Mouse (Mus musculus) kidney, postnatal 0 days (tissue): ENCODE measurements around the gene 2610528J11Rik. TPM values are rescaled to one million over a fixed set of nuclear protein-coding genes. Genes with fewer than 3 reads are reported as not detected.
"Not testable (repeated sequence)": the region's sequence is repeated elsewhere in the genome, so short reads cannot be mapped to it uniquely, and the experiment has no call there.

Experiments used
- ATAC-seq: fragments of 200-750 bp; cut with Nextera tagmentation; replicated peaks from 2 replicates; pipeline ENCODE4 v1.8.0; 2017; ENCODE audit warnings: low read depth, moderate number of reproducible peaks, moderate TSS enrichment, moderate library complexity; ENCODE audit not compliant: low FRiP score
- DNase-seq: peaks from one replicate; pipeline ENCODE4 v3.0.0-alpha.2; 2016; ENCODE audit warnings: low spot score
- H3K27ac ChIP-seq: fragments of 300-500 bp; sonication (generic); 2 replicates; pipeline ENCODE4 v1.5.1; 2014; ENCODE audit warnings: mild to moderate bottlenecking
- H3K27me3 ChIP-seq: fragments of 300-500 bp; sonication (generic); 2 replicates; pipeline ENCODE4 v1.6.1; 2014; ENCODE audit warnings: low read length, mixed read lengths; ENCODE audit not compliant: insufficient read depth
- H3K36me3 ChIP-seq: fragments of 300-500 bp; sonication (generic); 2 replicates; pipeline ENCODE4 v1.6.1; 2014; ENCODE audit warnings: low read length, mixed read lengths; ENCODE audit not compliant: insufficient read depth
- H3K4me1 ChIP-seq: fragments of 300-500 bp; sonication (generic); replicated peaks from 2 replicates; pipeline ENCODE4 v1.6.1; 2014; ENCODE audit warnings: antibody characterized with exemption, low read length, mixed read lengths; ENCODE audit not compliant: insufficient read depth
- H3K4me2 ChIP-seq: fragments of 300-500 bp; sonication (generic); 2 replicates; pipeline ENCODE4 v1.6.1; 2014; ENCODE audit warnings: mild to moderate bottlenecking, low read length, moderate library complexity, mixed read lengths
- H3K4me3 ChIP-seq: fragments of 300-500 bp; sonication (generic); replicated peaks from 2 replicates; pipeline ENCODE4 v1.5.1; 2014; ENCODE audit warnings: low read depth, low read length
- H3K9ac ChIP-seq: fragments of 300-500 bp; sonication (generic); 2 replicates; pipeline ENCODE4 v1.6.1; 2014; ENCODE audit warnings: low read depth, low read length
- H3K9me3 ChIP-seq: fragments of 300-500 bp; sonication (generic); replicated peaks from 2 replicates; pipeline ENCODE4 v1.6.1; 2016; ENCODE audit warnings: low read length, inconsistent platforms, mixed read lengths
- CTCF ChIP-seq: IDR thresholded peaks from 2 replicates; pipeline ENCODE4 v1.5.1; 2016; ENCODE audit warnings: antibody characterized with exemption, low read depth, mild to moderate bottlenecking, moderate library complexity
- WGBS: fragments of 180-500 bp; shearing (Covaris S2); extraction: QIAGEN DNeasy Blood & Tissue Kit; methylation state at CpG from one replicate; pipeline ENCODE4 v1.1.7; 2014; 5-methylcytosine and 5-hydroxymethylcytosine counted together
- polyA plus RNA-seq: library from polyadenylated mRNA; unstranded; fragments of >200 nt; fragmentation: Nextera tagmentation; extraction: Ambion mirVana; gene quantifications from 2 replicates; pipeline ENCODE4 v1.2.1, GENCODE M21; 2015

Gene 2610528J11Rik
- polyA plus RNA-seq, 1 experiment from 2014 or later, result 66.5 TPM

- WGBS, result 70% methylated on average over 14 of the region's 14 CpGs
- Histone ChIP-seq H3K27me3 (no peaks in the 10 kb centered on the region), H3K27ac (peak overlapping the region; percentile 84), H3K9ac (peak overlapping the region; percentile 28; the same call in 1 of the 2 replicates), H3K9me3 (no peaks in the 10 kb centered on the region), H3K4me2 (peak overlapping the region; percentile 53), H3K4me1 (no peaks in the 10 kb centered on the region; the same call in 1 of the 2 replicates), H3K4me3 (peak overlapping the region; percentile 26; the same call in 1 of the 2 replicates), H3K36me3 (no peaks in the 10 kb centered on the region)
- ATAC-seq (no peak; the same call in 1 of the 2 replicates), DNase-seq (no peak)
- no peak for TF ChIP-seq CTCF
Observed at GRCm38 (mm10) chr4:118544441-118545127, 17.8 kb downstream of the 2610528J11Rik start.

- H3K4me2 ChIP-seq, H3K27me3 ChIP-seq, H3K36me3 ChIP-seq, H3K4me3 ChIP-seq, DNase-seq, H3K4me1 ChIP-seq, ATAC-seq, H3K27ac ChIP-seq, H3K9ac ChIP-seq, H3K9me3 ChIP-seq: not testable (repeated sequence)
- 89% methylated on average over 22 of the region's 23 CpGs for WGBS
Observed at GRCm38 (mm10) chr4:118547424-118548129, 20.8 kb downstream of the 2610528J11Rik start.

GRCm38 (mm10) chr4:118548130-118548480, 21.3 kb downstream of the 2610528J11Rik start:
- H3K36me3 ChIP-seq, H3K4me1 ChIP-seq, H3K4me2 ChIP-seq, H3K27me3 ChIP-seq, H3K27ac ChIP-seq, H3K4me3 ChIP-seq, ATAC-seq, H3K9ac ChIP-seq, H3K9me3 ChIP-seq: not testable (repeated sequence)
- 86% methylated on average over 10 of the region's 10 CpGs for WGBS
- DNase-seq, result peak; percentile 88

- WGBS, result 23% methylated on average over 3 of the region's 3 CpGs
- Histone ChIP-seq H3K27me3 (no peaks in the 10 kb centered on the region), H3K9me3 (no peaks in the 10 kb centered on the region), H3K9ac (no peak overlapping the region), H3K4me2 (no peak overlapping the region), H3K4me3 (no peak overlapping the region), H3K27ac (0 out of 2 replicates have a peak overlapping the region, but pooled peaks have one; percentile 6), H3K4me1 (no peaks in the 10 kb centered on the region), H3K36me3 (no peaks in the 10 kb centered on the region)
- ATAC-seq (peak; percentile 72), DNase-seq (peak; percentile 86)
- no peak for TF ChIP-seq CTCF
Observed at GRCm38 (mm10) chr4:118553039-118553649, 26.3 kb downstream of the 2610528J11Rik start.

- Histone ChIP-seq H3K27me3 (no peaks in the 10 kb centered on the region), H3K27ac (no peak overlapping the region), H3K36me3 (no peaks in the 10 kb centered on the region), H3K4me2 (no peak overlapping the region), H3K9ac (0 out of 2 replicates have a peak overlapping the region, but pooled peaks have one; percentile 8), H3K4me1 (no peaks in the 10 kb centered on the region), H3K9me3 (no peaks in the 10 kb centered on the region), H3K4me3 (no peak overlapping the region)
- DNase-seq (no peak), ATAC-seq (no peak)
- 74% methylated on average over 13 of the region's 13 CpGs for WGBS
- no peak for TF ChIP-seq CTCF
Observed at GRCm38 (mm10) chr4:118564062-118564925, 37.5 kb downstream of the 2610528J11Rik start.

- no peak for TF ChIP-seq CTCF
- no peaks in the 10 kb centered on the region for H3K27me3 ChIP-seq
- H3K36me3 ChIP-seq, result no peaks in the 10 kb centered on the region
- H3K9ac ChIP-seq, result no peak overlapping the region
- H3K9me3 ChIP-seq, result no peaks in the 10 kb centered on the region
- no peak overlapping the region for H3K4me2 ChIP-seq
- H3K27ac ChIP-seq, result no peak overlapping the region
- 86% methylated on average over 3 of the region's 3 CpGs for WGBS
- DNase-seq (no peak), ATAC-seq (no peak)
- H3K4me3 ChIP-seq, result no peak overlapping the region
- H3K4me1 ChIP-seq, result no peaks in the 10 kb centered on the region
Observed at GRCm38 (mm10) chr4:118564926-118565279, 38.1 kb downstream of the 2610528J11Rik start.
